Mouse (Mus musculus) central nervous system, embryonic 14 days (tissue): ENCODE results near the gene B3gntl1. TPM values are rescaled to one million over a fixed set of nuclear protein-coding genes. Genes with fewer than 3 reads are reported as not detected.

ENCODE experiments used
- polyA plus RNA-seq: library from polyadenylated mRNA; depleted of rRNA; stranded (reverse); fragments of >200 nt; gene quantifications from 2 replicates; pipeline ENCODE4 v1.2.3, GENCODE M21; 2012; rRNA removed

Gene B3gntl1
- 9.2 and 10.4 TPM in 2 replicates for polyA plus RNA-seq

DNA sequence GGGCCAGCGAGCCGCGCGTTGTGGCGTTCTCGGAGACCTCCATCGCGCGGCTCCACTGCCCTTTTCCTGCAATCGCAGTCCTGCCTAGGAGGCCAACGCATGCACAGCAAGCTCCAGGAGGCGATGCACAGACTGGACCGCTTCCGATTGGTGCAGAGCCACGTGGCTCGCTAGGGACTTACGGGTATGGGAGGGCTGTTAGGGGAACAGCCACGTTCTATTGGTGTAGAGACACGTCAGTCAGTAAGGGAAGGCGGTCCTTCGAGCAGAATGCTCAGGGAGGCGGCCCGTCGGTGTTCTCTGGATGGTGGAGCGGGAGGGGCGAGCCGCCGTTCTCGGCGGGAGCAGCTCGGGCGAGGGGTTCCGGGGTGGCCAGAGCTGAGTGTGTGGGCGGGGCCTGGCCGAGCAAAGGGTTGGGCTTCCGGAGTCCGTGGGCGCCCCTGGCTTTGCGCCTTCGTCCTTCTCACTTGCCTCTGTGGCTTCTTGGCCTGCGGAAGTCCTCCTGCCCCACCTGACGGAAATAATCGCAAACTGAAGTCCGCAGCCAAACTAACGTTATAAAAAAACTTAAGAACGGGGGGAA, at the start of gene B3gntl1:
Gene B3gntl1, minus strand, starts transcription at position 164 of the 583 bp plus-strand sequence.

DNA sequence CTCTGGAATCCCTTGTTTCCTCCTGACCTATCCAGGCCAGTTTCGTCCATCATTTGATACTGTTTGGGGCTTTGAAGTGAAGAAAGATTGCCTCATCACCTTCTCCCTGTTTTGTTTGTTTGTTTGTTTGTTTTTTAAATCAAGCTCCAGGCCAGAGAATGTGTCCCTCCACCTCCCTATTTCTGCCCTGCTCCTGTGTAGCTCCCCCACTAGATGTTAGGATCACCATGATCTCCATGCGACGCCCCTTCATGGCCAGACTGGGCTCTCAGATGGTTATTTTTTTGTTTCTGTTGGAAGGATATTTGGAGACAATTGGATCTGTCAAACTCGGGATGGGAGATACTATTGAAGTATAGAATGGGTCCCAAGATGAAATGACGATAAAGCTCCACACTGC, 28.3 kb upstream of the B3gntl1 start, which contains the start of gene Metrnl:
Gene Metrnl, plus strand, starts transcription at position 301 of the 400 bp plus-strand sequence.

Other genes with a start within 250 kb of the B3gntl1 start
- gene Fn3k, start 238.2 kb downstream of the B3gntl1 start, polyA plus RNA-seq, result 3.0 and 3.8 TPM in 2 replicates
- gene Tbcd, start 221.2 kb downstream of the B3gntl1 start, polyA plus RNA-seq, result 65.8 and 69.2 TPM in 2 replicates
- 0.05 and 1.3 TPM in 2 replicates for gene Zfp750, start 153.8 kb downstream of the B3gntl1 start, polyA plus RNA-seq
- gene Metrnl, start 28.4 kb upstream of the B3gntl1 start, polyA plus RNA-seq, result 6.5 and 13.0 TPM in 2 replicates
- gene Ptchd3, start 157.1 kb upstream of the B3gntl1 start, polyA plus RNA-seq, result 0.03 TPM in 1 of 2 replicates, not detected in the other